Mouse (Mus musculus): ENCODE data around the gene Lgals4.

- TF ChIP-seq POLR2A (IDR thresholded peaks at IDR 0.05; ENCODE audit: insufficient read depth, low read length) (no peak), EP300 (IDR thresholded peaks at IDR 0.05; ENCODE audit: insufficient read depth, low read depth, low read length) (no peak)
Measured at GRCm38 (mm10) chr7:28877155-28877554, 43.5 kb downstream of the Lgals4 start.
